Mouse (Mus musculus): ENCODE data around the gene Vamp8.

DNA sequence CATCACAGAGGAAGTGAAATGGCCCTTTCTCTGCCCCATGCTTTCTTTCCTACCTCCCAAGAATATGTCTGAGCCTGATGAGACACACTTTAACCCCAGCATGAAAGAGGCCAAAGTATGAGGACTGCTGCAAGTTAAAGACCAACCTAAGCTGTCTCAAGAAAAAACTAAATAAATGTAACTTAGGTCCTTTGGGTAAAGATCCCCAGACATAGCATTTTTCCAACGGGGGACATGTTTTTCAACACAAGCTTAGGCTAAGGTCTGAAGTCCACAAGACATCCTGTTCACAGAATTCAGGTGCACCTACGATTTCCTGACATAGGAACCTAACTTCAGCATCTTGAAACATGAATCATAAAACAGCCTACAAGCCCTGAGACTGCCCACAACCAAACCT is 40.3 kb downstream of the Vamp8 start:
- TF ChIP-seq POLR2A (IDR thresholded peaks at IDR 0.05; ENCODE audit: borderline replicate concordance, extremely low read depth, insufficient read depth, insufficient read length, poor library complexity, severe bottlenecking), result no peak
- no peak for TF ChIP-seq CTCF (IDR thresholded peaks at IDR 0.05; ENCODE audit: borderline replicate concordance, extremely low read depth, insufficient read depth, insufficient read length)

Measured in brain, embryonic 14.5 days (tissue).